Mouse (Mus musculus) megakaryocyte, embryonic 14.5 days (primary cell): ENCODE results near the gene Kcnn4. TPM values are rescaled to one million over a fixed set of nuclear protein-coding genes. Genes with fewer than 3 reads are reported as not detected.
A peak's percentile ranks its signal among the peaks of the same experiment; 100 is the strongest.

ENCODE experiments used
- H3K27me3 ChIP-seq: replicated peaks from 2 replicates; pipeline ENCODE3; 2012; ENCODE audit warnings: inconsistent platforms
- H3K36me3 ChIP-seq: replicated peaks from 2 replicates; pipeline ENCODE3; 2012; ENCODE audit warnings: low read length, inconsistent platforms, mixed read lengths
- H3K4me1 ChIP-seq: 2 replicates; pipeline ENCODE4 v1.6.1; 2012; ENCODE audit warnings: inconsistent platforms
- H3K4me3 ChIP-seq: replicated peaks from 2 replicates; pipeline ENCODE3; 2012; ENCODE audit warnings: moderate library complexity, mild to moderate bottlenecking, inconsistent platforms
- H3K9me3 ChIP-seq: 2 replicates; pipeline ENCODE4 v1.6.1; 2012; ENCODE audit warnings: inconsistent platforms
- FLI1 ChIP-seq: IDR thresholded peaks from 2 replicates; pipeline ENCODE4 v1.6.1; 2012; ENCODE audit warnings: low read length, inconsistent platforms, mixed read lengths
- GATA1 ChIP-seq: IDR thresholded peaks from 3 replicates; pipeline ENCODE4 v1.6.1; 2012; ENCODE audit warnings: mixed read lengths, low read length, inconsistent platforms, borderline replicate concordance
- polyA plus RNA-seq: library from polyadenylated mRNA; stranded (reverse); fragments of >175 nt; gene quantifications from 2 replicates; pipeline ENCODE4 v1.2.3, GENCODE M21; 2012; ENCODE audit warnings: low replicate concordance; ENCODE audit not compliant: insufficient read depth

The Kcnn4 gene
- polyA plus RNA-seq, 1 experiment = 25.3 TPM

- Histone ChIP-seq H3K4me1 (peaks cover 65% of the 10 kb centered on the region), H3K4me3 (peak overlapping the region; percentile 30), H3K9me3 (peaks cover 12% of the 10 kb centered on the region), H3K36me3 (no peaks in the 10 kb centered on the region), H3K27me3 (peaks cover 11% of the 10 kb centered on the region)
- no peak for TF ChIP-seq GATA1
- no peak for TF ChIP-seq FLI1
Observed at GRCm38 (mm10) chr7:24365258-24366014, 4.6 kb upstream of the Kcnn4 start.

- Histone ChIP-seq H3K4me3 (no peak overlapping the region), H3K36me3 (no peaks in the 10 kb centered on the region), H3K9me3 (peaks cover 4% of the 10 kb centered on the region; the same call in 1 of the 2 replicates), H3K4me1 (peaks cover 80% of the 10 kb centered on the region), H3K27me3 (peaks cover 11% of the 10 kb centered on the region)
- TF ChIP-seq GATA1 (no peak), FLI1 (no peak)
Observed at GRCm38 (mm10) chr7:24366716-24367632, 3.1 kb upstream of the Kcnn4 start.

GRCm38 (mm10) chr7:24368226-24368625 lies 1.8 kb upstream of the Kcnn4 start:
- Histone ChIP-seq H3K36me3 (no peaks in the 10 kb centered on the region), H3K9me3 (no peaks in the 10 kb centered on the region), H3K4me3 (no peak overlapping the region), H3K4me1 (peaks cover 86% of the 10 kb centered on the region), H3K27me3 (peaks cover 5% of the 10 kb centered on the region)
- TF ChIP-seq FLI1 = no peak
- no peak for TF ChIP-seq GATA1

GRCm38 (mm10) chr7:24368946-24369345 lies 1.1 kb upstream of the Kcnn4 start:
- peaks cover 2% of the 10 kb centered on the region for H3K27me3 ChIP-seq
- H3K4me3 ChIP-seq = no peak overlapping the region
- peaks cover 88% of the 10 kb centered on the region for H3K4me1 ChIP-seq
- TF ChIP-seq GATA1 (no peak), FLI1 (no peak)
- no peaks in the 10 kb centered on the region for H3K9me3 ChIP-seq
- H3K36me3 ChIP-seq = no peaks in the 10 kb centered on the region

GRCm38 (mm10) chr7:24371012-24371808 lies 1.1 kb downstream of the Kcnn4 start:
- Histone ChIP-seq H3K36me3 (peaks cover 8% of the 10 kb centered on the region), H3K27me3 (no peaks in the 10 kb centered on the region), H3K9me3 (no peaks in the 10 kb centered on the region), H3K4me1 (peaks cover 78% of the 10 kb centered on the region), H3K4me3 (peak overlapping the region; percentile 90)
- TF ChIP-seq FLI1 (no peak), GATA1 (no peak)

- TF ChIP-seq GATA1 (no peak), FLI1 (no peak)
- peaks cover 13% of the 10 kb centered on the region for H3K36me3 ChIP-seq
- H3K4me1 ChIP-seq = peaks cover 77% of the 10 kb centered on the region
- no peaks in the 10 kb centered on the region for H3K9me3 ChIP-seq
- H3K4me3 ChIP-seq = peak overlapping the region; percentile 90
- no peaks in the 10 kb centered on the region for H3K27me3 ChIP-seq
Observed at GRCm38 (mm10) chr7:24371809-24372145, 1.7 kb downstream of the Kcnn4 start.

GRCm38 (mm10) chr7:24372300-24372699 lies 2.2 kb downstream of the Kcnn4 start:
- peak overlapping the region; percentile 88 for H3K4me3 ChIP-seq
- no peaks in the 10 kb centered on the region for H3K9me3 ChIP-seq
- H3K27me3 ChIP-seq = no peaks in the 10 kb centered on the region
- peaks cover 77% of the 10 kb centered on the region for H3K4me1 ChIP-seq
- peaks cover 19% of the 10 kb centered on the region for H3K36me3 ChIP-seq
- no peak for TF ChIP-seq GATA1
- no peak for TF ChIP-seq FLI1

GRCm38 (mm10) chr7:24372786-24373185 lies 2.7 kb downstream of the Kcnn4 start:
- TF ChIP-seq GATA1 = no peak
- no peak for TF ChIP-seq FLI1
- H3K4me1 ChIP-seq = peaks cover 77% of the 10 kb centered on the region

More at GRCm38 (mm10) chr7:24372786-24373185, 2.7 kb downstream of the Kcnn4 start:
- H3K9me3 ChIP-seq = no peaks in the 10 kb centered on the region
- peaks cover 22% of the 10 kb centered on the region for H3K36me3 ChIP-seq
- H3K4me3 ChIP-seq = peak overlapping the region; percentile 88
- no peaks in the 10 kb centered on the region for H3K27me3 ChIP-seq
